Mouse (Mus musculus): Measurements from ENCODE around the gene Oser1. TPM values are rescaled to one million over a fixed set of nuclear protein-coding genes. Genes with fewer than 3 reads are reported as not detected.

The Oser1 gene
- polyA plus RNA-seq, 1 experiment = 44.6 TPM

DNA sequence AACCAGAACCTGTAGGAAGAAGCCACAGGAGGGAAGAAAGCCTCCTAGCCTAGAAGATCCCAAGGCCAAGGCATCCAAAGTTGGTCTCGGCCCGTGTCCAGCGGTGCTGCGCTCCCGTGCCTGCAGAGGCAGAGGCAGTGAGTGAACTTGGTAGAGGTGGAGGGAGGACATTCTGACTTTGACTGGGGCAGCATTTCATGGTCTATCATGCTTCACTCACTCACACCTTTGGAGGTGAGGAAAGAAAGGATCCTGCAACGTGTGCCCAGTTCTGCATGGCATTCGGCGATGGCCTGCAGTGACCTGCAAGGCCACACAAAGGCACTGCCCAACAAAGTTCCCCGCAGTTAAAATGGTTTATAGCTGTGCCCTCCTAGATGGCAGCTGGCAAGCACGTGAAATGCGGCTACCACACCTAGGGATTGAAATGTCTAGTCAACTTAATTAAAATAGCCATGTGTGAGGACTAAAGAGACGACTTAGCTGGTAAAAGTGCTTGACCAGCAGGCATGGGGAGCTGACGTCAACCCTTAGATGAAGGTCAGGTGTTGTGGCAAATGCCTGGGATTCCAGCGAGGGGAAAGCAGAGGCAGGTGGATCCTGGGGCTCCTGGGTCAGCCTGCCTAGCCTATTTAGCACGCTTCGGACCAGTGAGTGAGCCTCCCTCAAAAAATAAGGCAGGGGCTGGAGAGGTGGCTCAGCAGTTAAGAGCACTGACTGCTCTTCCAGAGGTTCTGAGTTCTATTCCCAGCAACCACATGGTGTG, 63.5 kb downstream of the Oser1 start:
- no peak for TF ChIP-seq CTCF (IDR thresholded peaks at IDR 0.05; ENCODE audit: control insufficient read depth, insufficient read depth, insufficient read length)
- no peak for TF ChIP-seq USF1 (IDR thresholded peaks at IDR 0.05; ENCODE audit: low read depth)
- TF ChIP-seq CEBPB (IDR thresholded peaks at IDR 0.05; ENCODE audit: low read depth) = no peak
- TF ChIP-seq FOSL1 (IDR thresholded peaks at IDR 0.05; ENCODE audit: insufficient read depth, low read length, poor library complexity, severe bottlenecking) = no peak
- TF ChIP-seq MYOD1 (IDR thresholded peaks at IDR 0.05; ENCODE audit: control insufficient read depth, insufficient read length, low read depth) = no peak
- TF ChIP-seq MAX (IDR thresholded peaks at IDR 0.05) = no peak
- no peak for TF ChIP-seq MYOG (IDR thresholded peaks at IDR 0.05; ENCODE audit: control insufficient read depth, extremely low read depth, insufficient read length)
- Histone ChIP-seq H3K79me2 (ENCODE audit: control insufficient read depth, insufficient read depth) (no peaks in the 10 kb centered on the region), H3K27me3 (ENCODE audit: control insufficient read depth, insufficient read depth, insufficient read length) (no peaks in the 10 kb centered on the region), H3K79me3 (ENCODE audit: low read depth) (no peaks in the 10 kb centered on the region), H3ac (ENCODE audit: control insufficient read depth, insufficient read length, low read depth) (no peak overlapping the region), H3K36me3 (ENCODE audit: control insufficient read depth, insufficient read depth) (no peaks in the 10 kb centered on the region), H3K4me3 (ENCODE audit: insufficient read depth, poor library complexity, severe bottlenecking) (no peak overlapping the region)

DNA sequence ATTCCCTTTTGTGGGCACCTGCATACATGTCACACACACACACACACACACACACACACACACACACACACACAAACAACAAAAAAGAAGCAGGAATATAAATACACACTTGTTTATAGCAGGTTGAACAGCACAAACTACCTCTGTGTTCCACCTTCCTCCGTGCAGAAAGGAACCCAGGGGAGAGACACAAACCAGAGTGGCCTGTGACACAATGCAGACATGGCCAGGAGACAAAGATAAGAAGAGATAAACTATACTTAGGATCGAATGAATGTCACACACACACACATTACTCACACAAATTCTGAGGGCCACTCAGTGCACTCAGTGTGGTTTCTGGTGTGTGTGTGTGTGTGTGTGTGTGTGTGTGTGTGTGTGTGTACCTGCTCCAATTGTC, 65.2 kb downstream of the Oser1 start:
- no peak for TF ChIP-seq CTCF (IDR thresholded peaks at IDR 0.05; ENCODE audit: control insufficient read depth, insufficient read depth, insufficient read length)
- H3K36me3 ChIP-seq (ENCODE audit: control insufficient read depth, insufficient read depth) = no peaks in the 10 kb centered on the region
- H3ac ChIP-seq (ENCODE audit: control insufficient read depth, insufficient read length, low read depth) = no peak overlapping the region

DNA sequence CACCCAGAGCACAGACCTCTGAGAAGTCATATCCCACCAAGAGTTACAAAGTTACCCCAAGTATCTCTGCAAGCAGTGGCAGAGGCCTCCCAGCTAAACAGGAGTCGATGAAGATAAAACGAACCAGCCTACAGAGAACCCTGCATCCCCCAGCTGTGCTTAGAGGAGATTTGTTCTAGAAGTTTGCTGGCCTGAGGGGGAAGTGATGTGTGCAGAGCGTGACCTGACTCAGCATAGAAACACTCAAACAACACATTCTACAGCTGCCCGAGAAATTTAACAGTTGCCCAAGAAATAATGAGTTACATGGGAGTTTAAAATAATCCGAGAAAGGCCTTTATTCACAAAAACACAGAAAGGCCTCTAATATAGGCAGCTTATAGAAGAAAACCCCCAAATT, 65.8 kb downstream of the Oser1 start:
- Histone ChIP-seq H3ac (ENCODE audit: control insufficient read depth, insufficient read length, low read depth) (no peak overlapping the region), H3K79me3 (ENCODE audit: low read depth) (no peaks in the 10 kb centered on the region), H3K4me3 (ENCODE audit: insufficient read depth, poor library complexity, severe bottlenecking) (no peak overlapping the region), H3K36me3 (ENCODE audit: control insufficient read depth, insufficient read depth) (no peaks in the 10 kb centered on the region), H3K27me3 (ENCODE audit: control insufficient read depth, insufficient read depth, insufficient read length) (no peaks in the 10 kb centered on the region), H3K79me2 (ENCODE audit: control insufficient read depth, insufficient read depth) (no peaks in the 10 kb centered on the region)
- no peak for TF ChIP-seq USF1 (IDR thresholded peaks at IDR 0.05; ENCODE audit: low read depth)
- no peak for TF ChIP-seq MYOD1 (IDR thresholded peaks at IDR 0.05; ENCODE audit: control insufficient read depth, insufficient read length, low read depth)
- no peak for TF ChIP-seq CEBPB (IDR thresholded peaks at IDR 0.05; ENCODE audit: low read depth)
- no peak for TF ChIP-seq FOSL1 (IDR thresholded peaks at IDR 0.05; ENCODE audit: insufficient read depth, low read length, poor library complexity, severe bottlenecking)
- TF ChIP-seq MAX (IDR thresholded peaks at IDR 0.05) = no peak

More for the DNA sequence above, 65.2 kb downstream of the Oser1 start:
- H3K79me3 ChIP-seq (ENCODE audit: low read depth) = no peaks in the 10 kb centered on the region
- no peak overlapping the region for H3K4me3 ChIP-seq (ENCODE audit: insufficient read depth, poor library complexity, severe bottlenecking)
- no peaks in the 10 kb centered on the region for H3K79me2 ChIP-seq (ENCODE audit: control insufficient read depth, insufficient read depth)
- no peaks in the 10 kb centered on the region for H3K27me3 ChIP-seq (ENCODE audit: control insufficient read depth, insufficient read depth, insufficient read length)

DNA sequence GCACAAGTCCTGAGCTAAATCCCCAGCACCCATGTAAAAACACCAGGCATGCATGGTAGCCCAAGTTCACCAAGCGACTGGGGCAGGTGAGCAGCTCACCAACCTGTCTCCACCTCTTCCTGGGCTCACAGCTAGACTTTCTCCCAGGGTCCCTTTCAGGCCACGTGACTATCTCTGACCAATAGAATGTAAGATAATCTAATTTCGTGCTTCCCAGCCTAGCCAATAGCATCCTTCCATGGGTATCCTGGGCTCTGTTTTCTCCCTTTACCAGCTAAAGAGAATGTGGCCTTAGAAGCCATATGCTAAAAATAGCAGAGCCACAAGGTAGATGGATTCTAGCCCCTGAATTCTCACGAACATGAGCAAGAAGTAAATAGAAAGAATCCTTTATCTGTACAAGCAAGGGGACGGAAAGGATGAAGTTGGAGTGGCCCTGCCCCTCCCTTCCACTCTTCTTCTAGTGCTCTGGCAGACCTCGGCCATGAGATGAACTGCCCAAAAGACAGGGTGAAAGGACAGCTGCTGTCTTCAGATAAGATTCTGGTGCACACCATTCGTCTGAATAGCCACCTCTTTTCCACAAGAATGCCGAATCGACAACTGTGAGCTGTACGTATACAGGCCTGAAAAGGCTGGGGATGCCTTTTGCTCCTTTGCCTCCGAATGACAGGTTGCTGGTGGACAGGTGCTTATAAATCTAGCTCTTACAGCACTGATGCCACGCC, 68.2 kb downstream of the Oser1 start:
- H3K4me3 ChIP-seq (ENCODE audit: insufficient read depth, poor library complexity, severe bottlenecking) = no peak overlapping the region
- no peaks in the 10 kb centered on the region for H3K79me2 ChIP-seq (ENCODE audit: control insufficient read depth, insufficient read depth)
- TF ChIP-seq MAX (IDR thresholded peaks at IDR 0.05) (no peak), USF1 (IDR thresholded peaks at IDR 0.05; ENCODE audit: low read depth) (peak; percentile 33), CTCF (IDR thresholded peaks at IDR 0.05; ENCODE audit: control insufficient read depth, insufficient read depth, insufficient read length) (no peak), FOSL1 (IDR thresholded peaks at IDR 0.05; ENCODE audit: insufficient read depth, low read length, poor library complexity, severe bottlenecking) (no peak), CEBPB (IDR thresholded peaks at IDR 0.05; ENCODE audit: low read depth) (no peak)
- H3K27me3 ChIP-seq (ENCODE audit: control insufficient read depth, insufficient read depth, insufficient read length) = no peaks in the 10 kb centered on the region
- no peaks in the 10 kb centered on the region for H3K36me3 ChIP-seq (ENCODE audit: control insufficient read depth, insufficient read depth)
- no peaks in the 10 kb centered on the region for H3K79me3 ChIP-seq (ENCODE audit: low read depth)
- no peak overlapping the region for H3ac ChIP-seq (ENCODE audit: control insufficient read depth, insufficient read length, low read depth)

Other genes with a start within 250 kb of the Oser1 start
- gene Tox2, start 221.6 kb downstream of the Oser1 start, polyA plus RNA-seq (2012; fragmentation: generic; extraction: Trizol) = 0.14 TPM
- 78.4 TPM for gene Jph2, start 26.7 kb downstream of the Oser1 start, polyA plus RNA-seq (2012; fragmentation: generic; extraction: Trizol)
- 0.19 TPM for gene Gdap1l1, start 13.8 kb upstream of the Oser1 start, polyA plus RNA-seq (2012; fragmentation: generic; extraction: Trizol)
- 9.0 TPM for gene Fitm2, start 47.9 kb upstream of the Oser1 start, polyA plus RNA-seq (2012; fragmentation: generic; extraction: Trizol)
- 0.32 TPM for gene R3hdml, start 67.6 kb upstream of the Oser1 start, polyA plus RNA-seq (2012; fragmentation: generic; extraction: Trizol)
- gene Hnf4a, start 82.1 kb upstream of the Oser1 start, polyA plus RNA-seq (2012; fragmentation: generic; extraction: Trizol) = not detected
- gene Ttpal, start 177.6 kb upstream of the Oser1 start, polyA plus RNA-seq (2012; fragmentation: generic; extraction: Trizol) = 15.1 TPM
- 29.4 TPM for gene Serinc3, start 220.4 kb upstream of the Oser1 start, polyA plus RNA-seq (2012; fragmentation: generic; extraction: Trizol)
- gene Pkig, start 233.7 kb upstream of the Oser1 start, polyA plus RNA-seq (2012; fragmentation: generic; extraction: Trizol) = 254 TPM